Mouse (Mus musculus) gastrocnemius, adult 2 months (tissue): ENCODE measurements around the gene Bend6. TPM values are rescaled to one million over a fixed set of nuclear protein-coding genes. Genes with fewer than 3 reads are reported as not detected.

Experiments
- DNase-seq: peaks from one replicate; pipeline ENCODE4 v3.0.0; 2022
- H3K27ac ChIP-seq: fragments of 200-600 bp; 2 replicates; pipeline ENCODE4 v1.8.1; 2022; ENCODE audit warnings: mild to moderate bottlenecking
- H3K4me3 ChIP-seq: fragments of 200-600 bp; 2 replicates; pipeline ENCODE4 v1.8.1; 2022; ENCODE audit warnings: mild to moderate bottlenecking, moderate library complexity
- CTCF ChIP-seq: fragments of 200-600 bp; IDR thresholded peaks from 2 replicates; pipeline ENCODE4 v1.8.1; 2022; ENCODE audit warnings: antibody characterized with exemption, mild to moderate bottlenecking, moderate library complexity
- intact Hi-C: fragments of 180-260 bp; cut with DNase I; formaldehyde crosslinking; loops from one replicate; pipeline ENCODE4 v1.15.1; 2025
- total RNA-seq, 2 experiments: library from RNA; stranded (reverse); gene quantifications; 2 replicates each; pipeline ENCODE4 v1.2.3; 2021

The Bend6 gene
- total RNA-seq, 2 experiments from 2014 or later, result 1.6 to 2.1 TPM

DNA sequence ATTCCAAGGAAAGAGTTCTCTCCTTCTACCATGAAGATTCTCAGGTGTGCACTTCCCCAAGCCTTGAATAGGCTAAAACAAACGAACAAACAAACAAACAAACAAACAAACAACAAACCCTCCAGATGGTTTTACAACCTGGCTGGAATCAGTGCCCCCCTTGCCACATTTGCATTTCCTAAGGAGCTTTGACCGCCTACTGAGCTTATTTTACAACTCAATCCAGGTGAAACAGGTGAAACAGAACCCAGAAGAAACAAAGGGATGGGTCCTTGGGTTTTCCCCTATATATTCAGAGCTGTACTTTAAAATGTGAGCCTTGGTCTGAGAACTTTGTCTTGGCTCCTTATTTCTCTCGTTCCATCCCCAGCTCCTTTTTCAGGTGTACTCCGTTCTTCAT, 77.0 kb downstream of the Bend6 start:
- no peak for TF ChIP-seq CTCF
- no peak for DNase-seq
- intact Hi-C loops, result no loop called here
- no peak overlapping the region for H3K27ac ChIP-seq
- no peak overlapping the region for H3K4me3 ChIP-seq

DNA sequence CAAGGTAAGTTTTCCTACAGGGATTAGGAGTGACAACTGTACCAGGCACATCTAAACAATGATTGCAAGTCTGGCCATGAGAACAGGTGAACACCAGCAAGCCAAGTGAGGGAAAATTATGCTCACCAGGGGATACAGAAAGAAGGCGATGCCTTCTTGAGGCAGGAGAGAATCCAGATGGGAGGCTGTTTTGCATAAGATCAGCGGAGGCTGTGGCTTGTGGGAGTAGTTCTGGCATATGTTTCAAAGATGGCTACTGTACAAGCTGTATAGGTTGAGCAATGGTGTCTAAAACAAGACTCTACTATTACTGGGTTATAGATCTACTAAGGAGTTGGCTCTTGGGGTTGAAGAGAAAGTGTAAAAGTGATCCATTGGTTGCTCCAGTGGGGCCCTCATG, 89.7 kb downstream of the Bend6 start:
- H3K27ac ChIP-seq, result no peak overlapping the region
- intact Hi-C loops, result no loop called here
- no peak overlapping the region for H3K4me3 ChIP-seq
- no peak for TF ChIP-seq CTCF
- no peak for DNase-seq

DNA sequence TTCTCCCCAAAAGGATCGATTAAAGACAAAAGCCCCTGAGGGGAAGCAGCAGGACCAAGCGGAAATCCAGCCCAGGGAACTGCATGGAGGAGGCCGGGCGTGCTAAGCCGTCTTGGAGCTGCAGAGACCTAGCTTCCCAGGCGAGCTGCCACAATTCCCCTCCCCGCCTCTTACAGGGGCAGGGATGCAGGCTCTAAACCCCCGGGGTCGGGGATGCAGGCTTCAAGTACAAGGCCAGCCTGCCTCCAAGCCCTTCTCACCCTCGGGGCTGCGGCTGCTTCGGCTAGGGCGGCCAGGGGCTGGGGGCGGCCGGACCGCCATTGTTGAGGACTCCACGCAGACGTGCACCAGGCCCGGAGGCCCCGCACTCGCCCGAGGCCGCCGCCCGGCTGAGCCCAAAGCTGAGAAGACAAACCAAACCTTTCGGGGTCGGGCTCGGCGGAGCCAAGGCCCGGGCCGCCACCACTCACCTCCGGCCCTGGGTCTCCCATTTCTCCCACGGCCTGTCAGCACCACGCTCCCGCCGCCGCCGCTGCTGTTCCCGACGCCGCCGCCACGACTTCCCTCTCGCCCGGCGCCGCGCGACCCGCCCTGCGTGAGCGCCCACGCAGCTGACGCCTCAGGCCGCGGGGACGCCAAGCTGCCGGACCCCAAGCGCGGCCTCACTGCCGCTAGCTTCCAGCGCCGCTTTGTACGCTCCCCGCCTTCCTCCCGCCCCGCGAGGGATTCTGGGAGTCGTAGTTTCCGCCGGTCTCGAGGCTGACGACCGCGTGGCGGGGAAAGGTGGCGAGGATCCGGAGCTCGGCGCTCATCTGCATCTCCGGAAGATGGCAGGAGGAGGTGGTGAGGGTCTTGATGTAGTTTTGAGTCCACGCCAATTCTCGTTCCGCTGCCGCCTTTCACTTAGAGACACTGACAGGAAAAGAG, 93.5 kb downstream of the Bend6 start, which contains the start of gene Zfp451:
Zfp451 (minus strand) TSS at position 728 of the 927 bp plus-strand sequence.
- peak; percentile 94 for DNase-seq
- Histone ChIP-seq H3K4me3 (peak within 1 kb of the TSS; percentile 84), H3K27ac (peak within 1 kb of the TSS; percentile 94)
- peak; percentile 45 for TF ChIP-seq CTCF
- intact Hi-C loops, result no loop called here

DNA sequence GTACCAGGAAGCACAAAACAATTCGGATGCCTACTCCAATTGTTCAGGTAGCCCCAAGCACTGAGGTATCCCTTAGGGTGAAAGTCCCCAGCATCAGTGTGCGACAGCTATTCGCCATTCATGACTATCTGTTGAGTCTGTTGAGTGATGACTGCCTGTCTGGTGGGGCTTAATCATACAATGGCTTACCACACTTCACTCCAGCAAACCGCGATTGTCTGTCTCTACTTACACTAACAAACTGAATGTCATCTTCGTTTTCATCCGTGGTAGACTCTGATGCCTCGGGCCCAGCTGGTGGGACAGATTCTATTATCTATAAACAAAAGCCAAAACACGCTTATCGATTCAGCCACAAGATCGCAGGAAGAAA, 94.1 kb downstream of the Bend6 start:
- no peak for TF ChIP-seq CTCF
- peak overlapping the region; percentile 94 for H3K27ac ChIP-seq
- intact Hi-C loops, result no loop called here
- H3K4me3 ChIP-seq, result peak overlapping the region; percentile 84
- no peak for DNase-seq

DNA sequence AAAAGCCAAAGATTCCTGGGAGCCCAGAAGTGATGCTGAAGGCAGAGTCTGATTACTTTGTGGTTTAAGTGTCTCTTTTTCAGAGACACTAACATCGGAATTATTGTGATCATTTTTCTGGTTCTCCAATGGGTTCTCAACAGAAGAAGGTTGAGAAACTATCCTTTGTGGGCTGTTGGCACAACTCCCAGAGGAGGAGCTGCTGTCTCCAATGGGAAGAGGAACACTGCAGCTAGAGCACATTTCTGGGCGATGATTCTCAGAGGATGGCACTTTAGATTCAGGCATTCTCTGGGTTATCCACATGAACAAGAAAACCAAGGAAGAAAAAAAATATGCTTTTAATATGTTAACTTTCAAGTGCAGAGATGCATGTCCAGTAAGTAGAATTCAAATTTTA, 104.3 kb downstream of the Bend6 start:
- DNase-seq, result no peak
- intact Hi-C loops, result no loop called here
- H3K4me3 ChIP-seq, result no peak overlapping the region
- no peak overlapping the region for H3K27ac ChIP-seq
- TF ChIP-seq CTCF, result no peak

Other genes with a start within 250 kb of the Bend6 start
- gene Prim2, start 238.0 kb downstream of the Bend6 start, total RNA-seq, result 1 to 10 TPM; 1.2 to 1.3 TPM
- 1 to 10 TPM; 4.1 to 5.9 TPM for gene Rab23, start 187.9 kb downstream of the Bend6 start, total RNA-seq
- 10 to 100 TPM; 13.7 to 21.4 TPM for gene Bag2, start 150.0 kb downstream of the Bend6 start, total RNA-seq
- gene Zfp451, start 93.2 kb downstream of the Bend6 start, total RNA-seq, result 10 to 100 TPM; 10.9 to 12.1 TPM
- 100 to 1,000 TPM; 291 to 304 TPM for gene Dst, start 409 bp upstream of the Bend6 start, total RNA-seq